Mouse (Mus musculus) cerebellum, postnatal 25 days (tissue): Measurements from ENCODE around the gene Pif1.

Source experiments
- DNase-seq, 2 experiments: peaks; one replicate each; pipeline ENCODE4 v3.0.0; 2021; ENCODE audit warnings: mixed read lengths in 2 of 2

Gene Pif1

GRCm38 (mm10) chr9:65641446-65642052 lies 54.6 kb downstream of the Pif1 start:
- no peak for DNase-seq

GRCm38 (mm10) chr9:65642546-65642945 lies 55.6 kb downstream of the Pif1 start:
- DNase-seq = no peak

- DNase-seq = no peak
Measured at GRCm38 (mm10) chr9:65644960-65645359, 58.0 kb downstream of the Pif1 start.
